Mouse (Mus musculus) urinary bladder, postnatal 4 days (tissue): ENCODE measurements around the gene Nmnat3.
"Not testable (repeated sequence)": the region's sequence is repeated elsewhere in the genome, so short reads cannot be mapped to it uniquely, and the experiment has no call there.

Experiments
- DNase-seq, 2 experiments: peaks; one replicate each; pipeline ENCODE4 v3.0.0; 2021 to 2022; ENCODE audit warnings: low spot score in 2 of 2

Nmnat3 gene

GRCm38 (mm10) chr9:98287135-98287534 lies at the start of gene Nmnat3:
Nmnat3 (plus strand) TSS chr9:98287435.
- DNase-seq = not testable (repeated sequence)

GRCm38 (mm10) chr9:98243481-98243880 lies 43.8 kb upstream of the Nmnat3 start:
- DNase-seq = no peak

GRCm38 (mm10) chr9:98244223-98244622 lies 43.0 kb upstream of the Nmnat3 start:
- DNase-seq = no peak

- DNase-seq = no peak
Measured at GRCm38 (mm10) chr9:98245226-98245625, 42.0 kb upstream of the Nmnat3 start.

- DNase-seq = no peak
Measured at GRCm38 (mm10) chr9:98246351-98246750, 40.9 kb upstream of the Nmnat3 start.

- no peak for DNase-seq
Measured at GRCm38 (mm10) chr9:98260210-98260609, 27.0 kb upstream of the Nmnat3 start.

- DNase-seq = no peak
Measured at GRCm38 (mm10) chr9:98261461-98262011, 25.7 kb upstream of the Nmnat3 start.

- DNase-seq = no peak
Measured at GRCm38 (mm10) chr9:98264916-98265315, 22.3 kb upstream of the Nmnat3 start.

- DNase-seq = no peak
Measured at GRCm38 (mm10) chr9:98272734-98273133, 14.5 kb upstream of the Nmnat3 start.

GRCm38 (mm10) chr9:98275080-98275479 lies 12.2 kb upstream of the Nmnat3 start:
- DNase-seq = no peak

GRCm38 (mm10) chr9:98280162-98280561 lies 7.1 kb upstream of the Nmnat3 start:
- no peak for DNase-seq

GRCm38 (mm10) chr9:98285606-98286301 lies 1.5 kb upstream of the Nmnat3 start:
- no peak for DNase-seq

- DNase-seq = no peak
Measured at GRCm38 (mm10) chr9:98289665-98290064, 2.4 kb downstream of the Nmnat3 start.

GRCm38 (mm10) chr9:98290591-98290990 lies 3.4 kb downstream of the Nmnat3 start:
- DNase-seq = no peak

GRCm38 (mm10) chr9:98296383-98297201 lies 9.4 kb downstream of the Nmnat3 start:
- peak; percentile 78 to 82 for DNase-seq

GRCm38 (mm10) chr9:98297234-98297936 lies 10.2 kb downstream of the Nmnat3 start:
- DNase-seq = no peak

GRCm38 (mm10) chr9:98297937-98298595 lies 10.8 kb downstream of the Nmnat3 start:
- no peak for DNase-seq

- no peak for DNase-seq
Measured at GRCm38 (mm10) chr9:98298761-98299160, 11.5 kb downstream of the Nmnat3 start.

- DNase-seq = no peak
Measured at GRCm38 (mm10) chr9:98299235-98299634, 12.0 kb downstream of the Nmnat3 start.

- DNase-seq = no peak
Measured at GRCm38 (mm10) chr9:98300582-98300981, 13.3 kb downstream of the Nmnat3 start.

- DNase-seq = no peak
Measured at GRCm38 (mm10) chr9:98307011-98307410, 19.8 kb downstream of the Nmnat3 start.
